Mouse (Mus musculus): ENCODE data around the gene Mast4.
A peak's percentile ranks its signal among the peaks of the same experiment; 100 is the strongest.

Gene Mast4

GRCm38 (mm10) chr13:103198210-103198940 lies 135.9 kb downstream of the Mast4 start:
- no peak for DNase-seq (ENCODE audit: low spot score)

GRCm38 (mm10) chr13:103196307-103196706 lies 138.0 kb downstream of the Mast4 start:
- DNase-seq (ENCODE audit: low spot score), result no peak

GRCm38 (mm10) chr13:103195847-103196246 lies 138.4 kb downstream of the Mast4 start:
- no peak for DNase-seq (ENCODE audit: low spot score)

DNA sequence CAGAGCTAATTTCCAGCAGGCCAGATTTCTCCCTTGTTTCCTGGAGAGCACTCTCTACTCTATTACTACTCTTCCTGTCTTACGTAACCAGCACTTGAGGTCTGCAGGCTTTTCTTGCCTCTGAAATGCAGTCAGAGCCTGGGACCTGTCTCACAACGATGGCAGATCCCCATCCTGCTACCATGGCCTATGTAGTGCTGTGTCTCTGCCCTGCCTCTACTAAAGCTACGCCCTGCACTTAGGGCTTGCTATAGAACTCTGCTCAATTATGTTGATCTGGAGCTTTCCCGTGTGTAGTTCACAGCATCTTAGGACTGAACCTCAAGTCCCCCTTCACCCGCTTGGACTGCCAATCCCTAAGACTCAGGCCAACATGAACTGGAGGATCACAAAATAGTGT lies 150.7 kb downstream of the Mast4 start:
- peak; percentile 32 for DNase-seq (ENCODE audit: low spot score)

GRCm38 (mm10) chr13:103181836-103182235 lies 152.5 kb downstream of the Mast4 start:
- no peak for DNase-seq (ENCODE audit: low spot score)

GRCm38 (mm10) chr13:103176871-103177270 lies 157.4 kb downstream of the Mast4 start:
- DNase-seq (ENCODE audit: low spot score), result no peak

DNA sequence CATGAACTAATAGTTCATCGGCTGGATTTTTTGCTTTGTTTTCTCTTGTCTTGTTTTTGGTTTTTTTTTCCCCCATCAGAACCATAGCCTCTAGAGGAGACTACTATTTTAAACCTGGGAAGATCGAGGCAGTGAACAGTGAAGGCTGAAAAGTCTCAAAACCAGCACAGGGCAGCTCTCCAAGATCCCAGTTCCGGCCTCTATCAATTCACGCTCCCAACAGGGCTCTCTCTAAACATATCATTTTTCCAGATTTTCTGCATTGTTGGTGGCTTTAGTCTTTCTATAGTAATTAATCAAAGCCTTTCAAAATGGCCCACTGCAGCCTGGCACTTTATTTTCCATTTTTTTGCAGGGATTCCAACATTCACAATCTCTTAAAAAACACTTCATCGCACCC lies 159.9 kb downstream of the Mast4 start:
- peak; percentile 5 for DNase-seq (ENCODE audit: low spot score)

DNA sequence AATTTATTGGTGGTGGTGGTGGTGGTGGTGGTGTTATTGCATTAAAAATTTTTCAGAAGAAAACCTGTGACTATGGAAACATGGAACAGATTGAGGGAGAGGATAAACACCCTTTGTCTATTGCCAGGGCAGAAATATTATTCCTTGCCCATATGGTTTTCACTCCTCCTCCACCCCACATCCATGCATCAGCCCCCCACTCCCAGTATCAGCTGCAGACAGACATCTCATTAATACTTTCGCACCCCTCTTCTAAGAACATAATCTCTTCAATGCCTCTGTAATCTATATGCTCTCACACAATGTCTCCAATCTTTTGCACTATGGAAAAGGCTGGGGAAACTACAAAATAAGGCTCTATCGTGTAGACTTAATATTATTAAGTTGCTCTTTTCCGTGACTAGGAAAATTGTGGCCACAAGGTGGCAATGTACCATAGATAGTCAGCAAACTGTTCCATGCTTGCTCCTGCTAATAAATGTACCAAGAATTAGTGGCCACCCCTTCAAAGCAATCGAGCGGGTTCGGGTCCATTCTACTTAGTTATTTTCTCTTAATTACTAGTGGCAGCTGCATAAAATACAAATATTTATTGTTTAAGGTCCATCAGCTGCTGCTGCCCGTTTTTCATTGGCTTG lies 160.6 kb downstream of the Mast4 start:
- peak; percentile 82 for DNase-seq (ENCODE audit: low spot score)

- no peak for DNase-seq (ENCODE audit: low spot score)
Observed at GRCm38 (mm10) chr13:103151944-103152343, 182.4 kb downstream of the Mast4 start.

DNA sequence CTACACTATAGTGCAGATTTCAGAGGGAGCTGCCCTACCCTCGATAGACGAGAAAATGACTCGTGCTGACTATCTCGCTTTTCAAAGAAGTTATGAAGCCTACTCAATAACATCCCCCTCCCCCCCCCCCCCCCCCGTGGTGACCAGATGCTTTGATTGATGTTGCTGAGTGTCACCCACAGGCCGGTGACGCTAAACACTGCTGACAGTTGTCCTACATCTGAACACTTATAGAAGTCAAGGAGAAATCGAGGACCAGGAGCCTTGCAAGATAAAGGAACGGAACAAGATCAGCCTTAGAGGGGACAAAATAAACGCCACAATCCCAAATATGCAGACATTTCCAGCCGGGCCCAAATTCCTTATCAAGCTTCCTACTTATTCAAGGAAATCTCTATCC lies 183.1 kb downstream of the Mast4 start:
- DNase-seq (ENCODE audit: low spot score), result no peak

- no peak for DNase-seq (ENCODE audit: low spot score)
Observed at GRCm38 (mm10) chr13:103150671-103151070, 183.6 kb downstream of the Mast4 start.

DNA sequence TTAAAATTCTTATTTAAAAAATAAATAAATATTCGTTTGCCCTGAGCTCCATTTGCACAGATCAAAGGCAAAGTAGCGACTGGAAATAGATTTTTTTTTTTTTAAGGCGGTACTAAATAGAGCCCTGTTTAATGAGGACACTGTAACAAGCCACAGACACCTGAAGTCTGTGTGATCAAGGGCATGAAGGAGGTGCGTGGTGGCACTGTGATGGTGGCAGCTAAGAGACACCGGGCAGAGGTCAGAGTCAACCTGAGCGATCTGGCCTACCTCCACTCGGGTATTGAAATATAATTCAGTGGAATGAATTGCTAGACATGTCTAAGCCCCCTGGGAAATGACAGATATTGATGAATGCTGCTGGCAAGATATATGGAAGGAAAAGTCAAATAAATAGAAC lies 184.9 kb downstream of the Mast4 start:
- no peak for DNase-seq (ENCODE audit: low spot score)

- no peak for DNase-seq (ENCODE audit: low spot score)
Observed at GRCm38 (mm10) chr13:103144343-103144742, 190.0 kb downstream of the Mast4 start.

DNA sequence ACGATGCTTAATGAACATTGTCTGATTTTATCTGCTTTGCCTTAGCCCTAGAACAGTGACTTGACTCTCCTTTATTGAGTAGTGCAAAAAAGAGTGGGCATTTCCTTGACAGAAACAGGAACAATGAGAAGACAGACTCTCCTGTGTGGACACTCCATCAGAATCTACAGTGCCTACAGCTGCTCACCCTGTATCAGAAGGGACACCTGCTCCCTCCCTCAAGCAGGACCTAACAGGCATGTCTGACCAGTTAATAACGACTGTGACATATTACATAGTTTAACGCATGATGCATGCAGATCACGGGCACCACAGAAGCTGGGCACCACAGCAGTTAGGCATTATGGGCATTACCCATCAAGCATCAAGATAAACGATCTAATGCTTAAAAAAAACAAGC lies 193.0 kb downstream of the Mast4 start:
- no peak for DNase-seq (ENCODE audit: low spot score)

DNA sequence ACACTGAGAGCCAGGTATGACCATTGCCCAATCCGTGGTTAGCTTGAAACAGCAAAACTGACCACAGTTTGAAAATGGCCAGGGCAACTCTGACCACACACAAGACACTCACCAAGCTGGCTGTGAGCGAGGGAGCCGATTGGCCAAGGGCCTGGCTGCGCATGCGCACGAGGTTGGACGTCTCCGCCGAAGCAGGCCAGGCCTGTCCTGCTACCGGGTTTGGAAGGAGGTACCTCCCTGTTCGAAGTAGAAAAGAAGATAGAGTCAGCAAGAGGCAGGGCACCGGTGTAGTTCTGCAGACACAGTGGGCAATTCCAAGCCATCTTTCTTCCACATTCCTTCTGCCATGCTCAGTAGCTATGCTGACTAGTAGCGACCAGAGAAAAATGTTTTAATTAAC lies 194.2 kb downstream of the Mast4 start:
- DNase-seq (ENCODE audit: low spot score), result no peak

DNA sequence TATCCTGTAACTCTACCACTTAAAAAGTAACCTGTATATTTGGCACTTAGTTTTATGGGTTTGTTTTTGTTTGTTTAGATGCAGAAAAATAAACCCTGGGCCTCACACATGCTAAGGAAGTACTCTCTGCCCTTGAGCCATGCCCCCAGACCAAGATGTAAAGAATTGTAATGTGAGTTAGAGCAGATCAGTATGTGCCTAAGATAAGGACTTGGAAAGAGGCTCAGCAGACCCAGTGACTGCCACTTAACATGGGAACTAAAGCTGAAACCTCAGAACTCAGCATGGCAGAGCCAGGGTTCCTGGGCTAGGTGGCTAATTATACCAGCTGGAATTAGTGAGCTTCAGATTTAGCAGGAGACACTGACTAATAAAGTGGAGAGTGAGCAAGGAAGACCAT lies 196.0 kb downstream of the Mast4 start:
- no peak for DNase-seq (ENCODE audit: low spot score)

GRCm38 (mm10) chr13:103135224-103135883 lies 198.9 kb downstream of the Mast4 start:
- DNase-seq (ENCODE audit: low spot score), result no peak

- DNase-seq (ENCODE audit: low spot score), result no peak
Observed at GRCm38 (mm10) chr13:103131781-103132180, 202.5 kb downstream of the Mast4 start.

DNA sequence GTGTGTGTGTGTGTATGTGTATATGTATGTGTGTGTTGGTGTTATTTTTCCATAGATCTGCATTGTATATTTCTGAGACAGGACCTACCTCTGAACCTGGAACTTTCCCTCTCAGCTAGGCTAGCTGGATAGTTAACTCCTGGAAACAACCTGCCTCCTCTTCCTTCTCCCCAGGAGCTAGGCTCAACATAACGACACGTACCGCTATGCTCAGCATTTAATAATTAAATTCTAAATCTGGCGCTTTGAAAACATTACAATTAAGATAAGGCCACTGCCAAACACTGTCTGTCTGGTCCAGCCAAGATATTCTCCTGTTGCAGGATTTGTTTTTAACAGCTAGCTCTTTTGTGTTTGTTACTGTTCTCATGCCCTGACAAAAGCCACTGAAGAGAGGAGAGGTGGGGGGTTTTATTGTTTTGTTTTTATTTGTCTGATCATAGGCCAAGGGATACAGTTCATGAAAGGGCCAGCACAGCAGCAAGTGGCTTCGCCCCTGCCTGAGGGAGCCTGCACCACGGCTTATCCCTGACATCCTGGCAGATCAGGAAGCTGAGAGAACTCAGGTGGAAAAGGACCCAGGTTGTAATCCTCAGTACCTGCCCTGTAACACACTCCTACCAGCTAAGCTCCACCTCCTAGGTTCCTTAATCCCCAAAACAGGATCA lies 205.0 kb downstream of the Mast4 start:
- DNase-seq (ENCODE audit: low spot score), result no peak

GRCm38 (mm10) chr13:103128729-103129128 lies 205.6 kb downstream of the Mast4 start:
- no peak for DNase-seq (ENCODE audit: low spot score)

- no peak for DNase-seq (ENCODE audit: low spot score)
Observed at GRCm38 (mm10) chr13:103127594-103127993, 206.7 kb downstream of the Mast4 start.

- no peak for DNase-seq (ENCODE audit: low spot score)
Observed at GRCm38 (mm10) chr13:103123716-103124115, 210.6 kb downstream of the Mast4 start.

All from adipocyte (in vitro differentiated cells).